Mouse (Mus musculus) thymus, adult 2 months (tissue): ENCODE results near the gene 9930022D16Rik. TPM values are rescaled to one million over a fixed set of nuclear protein-coding genes. Genes with fewer than 3 reads are reported as not detected.

Experiments used
- DNase-seq: peaks from one replicate; pipeline ENCODE4 v3.0.0; 2021
- H3K27ac ChIP-seq: fragments of 200-500 bp; 2 replicates; pipeline ENCODE4 v1.5.1; 2012; ENCODE audit warnings: low read length, control low read depth; ENCODE audit not compliant: control insufficient read depth, insufficient read depth
- H3K27me3 ChIP-seq: fragments of 200-500 bp; 2 replicates; pipeline ENCODE4 v1.6.1; 2012; ENCODE audit warnings: mild to moderate bottlenecking, low read length, moderate library complexity, mixed read lengths; ENCODE audit not compliant: control insufficient read depth, insufficient read depth
- H3K36me3 ChIP-seq: fragments of 200-500 bp; 2 replicates; pipeline ENCODE4 v1.6.1; 2012; ENCODE audit warnings: mild to moderate bottlenecking, low read length, moderate library complexity; ENCODE audit not compliant: control insufficient read depth, insufficient read depth
- H3K4me1 ChIP-seq: fragments of 200-500 bp; replicated peaks from 2 replicates; pipeline ENCODE4 v1.6.1; 2012; ENCODE audit warnings: low read length; ENCODE audit not compliant: control insufficient read depth, insufficient read depth
- H3K4me3 ChIP-seq: fragments of 200-500 bp; 2 replicates; pipeline ENCODE4 v1.5.1; 2012; ENCODE audit warnings: mild to moderate bottlenecking, low read length, control low read depth, moderate library complexity; ENCODE audit not compliant: control insufficient read depth, insufficient read depth
- CTCF ChIP-seq: fragments of 200-500 bp; IDR thresholded peaks from 2 replicates; pipeline ENCODE4 v1.5.1; 2012; ENCODE audit warnings: mild to moderate bottlenecking, control low read depth, low read length, moderate library complexity, borderline replicate concordance; ENCODE audit not compliant: control insufficient read depth, poor library complexity, insufficient read depth; ENCODE audit errors: extremely low read depth
- POLR2A ChIP-seq: fragments of 200-500 bp; IDR thresholded peaks from 2 replicates; pipeline ENCODE4 v1.6.1; 2012; ENCODE audit warnings: mild to moderate bottlenecking, low read length, control low read depth, moderate library complexity; ENCODE audit not compliant: control insufficient read depth, poor library complexity, insufficient read depth; ENCODE audit errors: extremely low read depth
- WGBS: fragments of 180-500 bp; shearing (Covaris S2); methylation state at CpG from one replicate; pipeline ENCODE4 v1.1.7; 2018; 5-methylcytosine and 5-hydroxymethylcytosine counted together
- polyA plus RNA-seq: library from polyadenylated mRNA; depleted of rRNA; stranded (reverse); fragments of >200 nt; gene quantifications from 2 replicates; pipeline ENCODE4 v1.2.3, GENCODE M21; 2012; rRNA removed

The 9930022D16Rik gene
- polyA plus RNA-seq, result not detected in 2 replicates

DNA sequence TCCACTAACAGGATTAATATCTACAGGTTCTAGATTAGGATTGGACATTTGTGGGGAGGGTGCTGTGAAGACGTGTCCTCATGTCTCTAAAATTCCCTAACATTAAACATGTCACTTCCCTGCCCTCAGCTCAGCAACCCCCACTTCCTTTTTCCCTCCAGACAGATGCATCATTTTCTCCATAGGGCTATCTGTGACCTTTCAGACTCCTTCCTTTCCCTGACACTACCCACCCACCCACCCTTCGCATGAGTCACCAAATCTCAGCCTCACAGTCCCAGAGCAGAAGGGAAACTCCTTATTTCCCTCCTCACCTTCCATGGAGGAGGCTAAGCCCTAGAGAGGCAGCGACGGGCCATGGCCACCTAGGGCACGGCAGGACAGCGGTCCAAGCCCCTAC, at the start of gene 9930022D16Rik:
TSS of gene 9930022D16Rik (plus strand) at position 301 of the 400 bp plus-strand sequence.
- TF ChIP-seq CTCF, result no peak
- no peak for TF ChIP-seq POLR2A
- no peak for DNase-seq
- H3K27me3 ChIP-seq, result no peaks in the 10 kb centered on the region
- H3K4me1 ChIP-seq, result 0 out of 2 replicates have a peak, but pooled peaks cover 2% of the 10 kb centered on the region
- H3K27ac ChIP-seq, result no peak within 1 kb of the TSS
- H3K36me3 ChIP-seq, result no peaks in the 10 kb centered on the region
- H3K4me3 ChIP-seq, result no peak within 1 kb of the TSS
- 95% methylated on average over 6 of the region's 6 CpGs for WGBS

DNA sequence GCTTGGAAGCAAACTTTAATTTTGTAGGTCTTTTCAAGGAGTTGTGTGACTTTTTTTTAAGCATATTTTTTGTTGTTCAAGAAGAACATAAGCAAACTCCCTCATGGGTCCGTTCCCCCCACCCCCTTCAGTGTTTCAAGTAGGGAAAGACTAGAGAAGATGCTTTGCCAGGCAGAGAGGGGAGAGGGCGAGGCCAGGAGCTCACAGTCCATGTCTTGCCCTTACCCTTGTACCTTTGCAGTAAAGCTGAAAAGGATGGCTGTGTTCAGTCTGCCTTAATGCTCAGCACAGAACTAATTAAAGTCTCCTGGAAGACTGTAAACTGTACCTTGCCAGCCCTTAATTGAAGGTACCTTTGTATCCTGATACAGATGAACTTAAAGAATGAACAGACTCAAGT, 49.4 kb upstream of the 9930022D16Rik start:
- H3K27me3 ChIP-seq, result no peaks in the 10 kb centered on the region
- H3K27ac ChIP-seq, result no peak overlapping the region
- 0 out of 2 replicates have a peak, but pooled peaks cover 5% of the 10 kb centered on the region for H3K36me3 ChIP-seq
- peaks cover 23% of the 10 kb centered on the region for H3K4me1 ChIP-seq
- peak overlapping the region; percentile 15; the same call in 1 of the 2 replicates for H3K4me3 ChIP-seq
- DNase-seq, result no peak
- 47% methylated on average over 2 of the region's 2 CpGs for WGBS
- no peak for TF ChIP-seq CTCF

DNA sequence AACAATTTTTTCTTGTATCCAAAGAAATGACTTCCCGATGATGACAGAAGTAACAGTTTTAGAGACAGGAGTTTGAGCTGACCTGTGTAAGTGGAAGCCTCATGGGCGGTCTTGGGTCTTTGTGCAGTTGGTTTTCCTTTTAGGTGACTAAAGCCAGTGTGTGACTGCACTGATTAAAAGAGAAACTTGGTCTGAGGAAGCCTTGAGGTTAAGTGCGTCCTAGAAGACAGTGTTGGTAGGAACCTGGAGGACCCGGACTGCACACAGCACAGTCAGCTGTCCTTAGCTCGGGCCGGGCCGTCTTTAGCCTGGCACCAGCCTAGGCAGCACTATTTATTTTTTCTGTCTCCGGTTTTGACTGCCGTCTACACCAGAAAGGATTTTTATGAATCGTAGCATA, 48.8 kb upstream of the 9930022D16Rik start:
- WGBS, result 11% methylated on average over 10 of the region's 10 CpGs
- Histone ChIP-seq H3K4me3 (peak overlapping the region; percentile 1; the same call in 1 of the 2 replicates), H3K27ac (no peak overlapping the region), H3K36me3 (0 out of 2 replicates have a peak, but pooled peaks cover 5% of the 10 kb centered on the region), H3K4me1 (peaks cover 23% of the 10 kb centered on the region), H3K27me3 (no peaks in the 10 kb centered on the region)
- TF ChIP-seq CTCF, result no peak
- TF ChIP-seq POLR2A, result no peak
- no peak for DNase-seq

DNA sequence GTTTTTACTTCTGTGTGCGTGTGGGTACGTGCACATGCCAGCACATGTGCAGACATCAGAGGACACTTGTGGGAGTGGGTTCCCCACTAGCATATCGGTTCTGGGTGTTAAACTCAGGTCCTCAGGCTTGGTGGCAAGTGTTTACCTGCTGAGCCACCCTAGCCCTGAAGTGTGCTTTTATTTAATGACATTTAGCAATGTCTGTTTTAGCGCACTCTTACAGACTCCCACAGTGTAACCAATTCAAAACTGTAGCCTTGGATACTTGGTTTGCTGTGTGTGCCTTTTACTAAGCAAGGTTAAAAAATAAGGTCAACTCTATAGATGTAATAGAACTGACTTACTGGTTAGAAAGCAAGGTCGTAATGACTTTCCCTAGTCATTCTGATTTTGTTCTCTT, 47.9 kb upstream of the 9930022D16Rik start:
- no peak for DNase-seq
- TF ChIP-seq CTCF (no peak), POLR2A (no peak)
- WGBS, result 96% methylated on average over 5 of the region's 5 CpGs
- Histone ChIP-seq H3K36me3 (0 out of 2 replicates have a peak, but pooled peaks cover 5% of the 10 kb centered on the region), H3K27me3 (no peaks in the 10 kb centered on the region), H3K4me1 (peaks cover 26% of the 10 kb centered on the region), H3K27ac (no peak overlapping the region), H3K4me3 (no peak overlapping the region)

DNA sequence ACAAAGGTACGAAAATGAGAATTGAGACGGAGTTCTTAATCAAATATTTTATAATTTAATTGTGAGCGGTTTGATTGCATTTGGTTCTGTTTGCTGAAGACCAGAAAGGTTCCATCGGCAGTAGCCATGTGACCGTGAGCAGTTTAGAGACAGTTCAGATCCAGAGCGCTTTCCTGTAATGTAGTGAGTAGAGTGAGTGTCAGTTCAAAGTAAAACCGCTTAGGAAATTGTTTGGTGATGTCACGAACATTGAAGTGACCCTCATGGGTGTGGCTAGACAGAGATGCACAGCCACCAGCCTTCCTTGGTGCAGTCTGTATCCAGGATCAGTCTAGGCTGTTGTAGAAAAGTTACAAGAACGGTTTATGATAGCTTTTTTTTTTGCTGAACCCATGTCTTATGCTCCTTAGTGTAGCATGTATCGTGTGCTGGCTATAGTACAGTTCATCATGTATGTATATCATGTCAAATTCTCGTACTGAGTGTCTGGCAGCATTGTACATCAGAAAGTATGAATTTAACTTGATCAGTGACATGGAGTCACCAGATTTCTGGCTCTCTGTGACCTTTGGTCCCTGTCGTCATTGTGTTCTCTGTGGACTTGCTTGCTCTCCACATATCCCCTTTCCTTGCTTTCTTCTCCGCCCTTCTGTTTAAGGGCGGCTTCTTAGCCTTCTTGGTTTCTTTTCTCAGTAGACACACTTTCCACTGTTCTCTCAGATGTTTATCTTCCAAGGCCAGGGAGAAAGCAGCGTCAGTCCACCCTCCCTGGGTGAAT, 46.7 kb upstream of the 9930022D16Rik start:
- Histone ChIP-seq H3K4me1 (peaks cover 20% of the 10 kb centered on the region), H3K27ac (no peak overlapping the region), H3K27me3 (no peaks in the 10 kb centered on the region), H3K4me3 (no peak overlapping the region), H3K36me3 (0 out of 2 replicates have a peak, but pooled peaks cover 5% of the 10 kb centered on the region)
- DNase-seq, result no peak
- no peak for TF ChIP-seq POLR2A
- TF ChIP-seq CTCF, result no peak
- WGBS, result 83% methylated on average over 15 of the region's 15 CpGs

DNA sequence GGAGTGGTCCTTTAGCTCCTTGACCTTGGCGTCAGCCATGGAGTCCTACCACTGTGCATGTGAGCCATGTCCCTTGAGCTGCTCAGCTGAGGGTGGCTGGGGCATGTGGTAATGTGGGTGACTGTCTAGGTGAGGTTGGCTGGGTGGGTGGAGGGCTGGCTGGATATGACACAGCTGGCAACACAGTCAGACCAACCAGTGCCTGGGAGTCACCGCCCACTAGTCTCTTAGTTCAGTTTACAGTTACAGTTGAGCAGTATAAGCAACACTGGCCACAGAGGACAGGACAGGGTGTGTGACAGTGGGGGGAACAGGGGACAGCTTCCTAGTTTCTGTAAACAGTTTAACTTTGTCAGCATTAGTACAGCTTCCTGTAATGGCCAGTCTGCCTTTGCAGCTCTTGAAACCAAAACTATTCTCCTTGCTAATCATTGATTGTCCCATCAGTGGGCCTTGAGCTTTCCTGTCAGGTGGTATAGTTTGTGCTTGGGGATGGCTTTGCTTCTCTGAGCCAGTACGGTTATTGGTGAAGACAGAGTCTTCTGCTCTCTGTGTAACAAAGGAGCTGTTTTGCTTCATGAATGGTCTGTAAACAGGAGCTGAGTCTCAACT, 44.6 kb upstream of the 9930022D16Rik start:
- H3K4me3 ChIP-seq, result no peak overlapping the region
- no peaks in the 10 kb centered on the region for H3K27me3 ChIP-seq
- no peak for DNase-seq

DNA sequence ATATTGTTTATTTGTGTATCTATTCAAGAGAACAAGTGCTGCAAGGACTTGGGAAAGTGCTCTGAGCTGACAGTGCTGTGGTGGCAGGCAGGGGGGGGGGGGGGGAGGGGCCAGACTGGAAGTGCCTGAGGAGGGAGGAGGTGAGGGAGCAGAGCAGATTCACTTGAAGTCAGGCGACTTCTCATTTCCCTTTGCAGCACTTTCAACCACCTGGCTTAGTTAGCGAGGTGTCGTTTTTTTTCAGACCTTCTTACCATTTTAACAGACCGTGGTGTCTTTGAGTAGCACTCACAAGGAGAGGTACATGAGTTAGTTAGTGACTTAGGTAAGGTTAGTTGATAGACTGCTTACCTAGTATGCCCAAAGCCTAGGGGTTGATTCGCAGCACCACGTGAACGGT, 38.3 kb upstream of the 9930022D16Rik start:
- no peaks in the 10 kb centered on the region for H3K27me3 ChIP-seq
- H3K4me3 ChIP-seq, result no peak overlapping the region
- peaks cover 32% of the 10 kb centered on the region for H3K4me1 ChIP-seq
- H3K27ac ChIP-seq, result peak overlapping the region; percentile 74
- DNase-seq, result no peak
- WGBS, result 33% methylated on average over 7 of the region's 7 CpGs
- no peaks in the 10 kb centered on the region for H3K36me3 ChIP-seq
- TF ChIP-seq CTCF, result no peak
- no peak for TF ChIP-seq POLR2A

More for the DNA sequence above, 44.6 kb upstream of the 9930022D16Rik start:
- TF ChIP-seq CTCF (no peak), POLR2A (no peak)
- H3K4me1 ChIP-seq, result peaks cover 25% of the 10 kb centered on the region
- H3K36me3 ChIP-seq, result 0 out of 2 replicates have a peak, but pooled peaks cover 5% of the 10 kb centered on the region
- WGBS, result 49% methylated on average over 3 of the region's 3 CpGs
- H3K27ac ChIP-seq, result no peak overlapping the region
